In the genomic region with DNA sequence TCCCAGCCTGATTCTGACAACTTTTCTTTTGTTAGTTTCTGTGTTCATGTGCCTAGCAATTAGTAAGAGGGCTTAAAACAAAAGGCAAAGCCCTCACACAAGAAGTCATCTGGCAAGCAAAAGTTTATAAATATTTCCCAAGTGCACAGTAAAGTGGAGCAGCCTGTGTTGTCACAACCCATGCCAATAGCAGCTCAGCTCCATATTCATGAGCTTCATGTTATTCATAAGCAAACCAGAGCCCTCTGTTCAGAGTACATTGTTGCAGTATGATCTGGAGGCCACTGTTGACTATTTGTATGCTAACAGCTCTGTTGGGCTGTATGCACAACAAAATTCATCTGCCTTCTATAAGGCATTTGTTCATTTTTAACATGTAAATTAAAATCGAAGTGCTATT, we compare ENCODE assay signal across 20 mouse cellular contexts.
A peak's percentile ranks its signal among the peaks of the same experiment; 100 is the strongest.
DNase-seq lines count a peak whose midpoint lies in the region; ATAC-seq and TF ChIP-seq lines count a peak whose summit lies in the region.
"Had no signal": no experiment of that assay in that cellular context is flagged by ENCODE, and none has a peak within 500 bp of the region (broad histone marks: within the 10 kb centered on the region; RNA-seq: fewer than 3 reads in every experiment).

No protein-coding gene starts in this region.

- H3K36me3 ChIP-seq in forebrain, embryonic 13.5 days (ENCODE audit: poor library complexity, severe bottlenecking) = no peaks in the 10 kb centered on the region
- no peaks in the 10 kb centered on the region for H3K36me3 ChIP-seq in forebrain, embryonic 12.5 days (replicated peaks)
- H3K36me3 ChIP-seq in lung, embryonic 14.5 days (ENCODE audit: insufficient read depth) = no peaks in the 10 kb centered on the region
- H3K36me3 ChIP-seq in midbrain, embryonic 14.5 days (ENCODE audit: control insufficient read depth, insufficient read depth, low read length) = no peaks in the 10 kb centered on the region
- H3K36me3 ChIP-seq: embryonic facial prominence, embryonic 12.5 days had no signal

- DNase-seq in lung, embryonic 14.5 days = peak; percentile 57
- no peak for DNase-seq in lung, adult 2 months
- DNase-seq in layer of hippocampus, postnatal 14 days (ENCODE audit: low spot score in 2 of 2) = peak; percentile 6 to 64
- DNase-seq in midbrain, embryonic 14.5 days = peak; percentile 23
- DNase-seq in cerebellum, postnatal 25 days = no peak
- no peak for DNase-seq in yolk sac, embryonic 10.5 days (ENCODE audit: low spot score)
- DNase-seq: adrenal gland, postnatal 36 days; gastrocnemius, postnatal 25 days; kidney, adult 11 months; kidney, postnatal 14 days; left cerebral cortex, postnatal 4 days; thymus, postnatal 4 days had no signal

- H3K4me1 ChIP-seq in forebrain, embryonic 13.5 days = peaks cover 5% of the 10 kb centered on the region; the same call in 1 of the 2 replicates
- peaks cover 3% of the 10 kb centered on the region; the same call in 1 of the 2 replicates for H3K4me1 ChIP-seq in forebrain, embryonic 12.5 days
- H3K4me1 ChIP-seq in lung, embryonic 14.5 days (ENCODE audit: insufficient read depth) = peaks cover 3% of the 10 kb centered on the region; the same call in 1 of the 2 replicates
- no peaks in the 10 kb centered on the region for H3K4me1 ChIP-seq in lung, adult 2 months (ENCODE audit: control insufficient read depth, insufficient read depth, low read length)
- no peaks in the 10 kb centered on the region for H3K4me1 ChIP-seq in midbrain, embryonic 14.5 days (ENCODE audit: control insufficient read depth, insufficient read depth, low read length)

- TF ChIP-seq POLR2A in lung, adult 2 months (IDR thresholded peaks at IDR 0.05; ENCODE audit: borderline replicate concordance, extremely low read depth, low read depth, low read length) = no peak

- no peaks in the 10 kb centered on the region for H3K9me3 ChIP-seq in forebrain, embryonic 13.5 days (replicated peaks)
- H3K9me3 ChIP-seq in forebrain, embryonic 12.5 days = no peaks in the 10 kb centered on the region
- no peaks in the 10 kb centered on the region for H3K9me3 ChIP-seq in lung, embryonic 14.5 days (ENCODE audit: low read depth, low read length)
- H3K9me3 ChIP-seq in midbrain, embryonic 14.5 days (ENCODE audit: control insufficient read depth, low read length) = no peaks in the 10 kb centered on the region
- H3K9me3 ChIP-seq: embryonic facial prominence, embryonic 12.5 days had no signal

- H3K9ac ChIP-seq in forebrain, embryonic 13.5 days = no peak overlapping the region
- H3K9ac ChIP-seq in forebrain, embryonic 12.5 days = no peak overlapping the region
- no peak overlapping the region for H3K9ac ChIP-seq in lung, embryonic 14.5 days
- no peak overlapping the region for H3K9ac ChIP-seq in midbrain, embryonic 14.5 days (replicated peaks; ENCODE audit: low read length)
- H3K9ac ChIP-seq: embryonic facial prominence, embryonic 12.5 days had no signal

- TF ChIP-seq CTCF in lung, embryonic 14.5 days (IDR thresholded peaks at IDR 0.05; ENCODE audit: low read depth) = no peak
- no peak for TF ChIP-seq CTCF in lung, adult 2 months (IDR thresholded peaks at IDR 0.05; ENCODE audit: insufficient read depth, low read length)

- H3K4me3 ChIP-seq in forebrain, embryonic 13.5 days = no peak overlapping the region
- H3K4me3 ChIP-seq in forebrain, embryonic 12.5 days (replicated peaks) = no peak overlapping the region
- H3K4me3 ChIP-seq in lung, embryonic 14.5 days (ENCODE audit: low read depth, low read length) = no peak overlapping the region
- no peak overlapping the region for H3K4me3 ChIP-seq in lung, adult 2 months (replicated peaks; ENCODE audit: extremely low read depth, low read depth, low read length)
- H3K4me3 ChIP-seq in midbrain, embryonic 14.5 days (replicated peaks; ENCODE audit: low read depth, low read length) = no peak overlapping the region
- H3K4me3 ChIP-seq: embryonic facial prominence, embryonic 12.5 days; myocyte had no signal

- 92% methylated on average over 1 of the region's 1 CpGs for WGBS in forebrain, embryonic 13.5 days
- WGBS in forebrain, embryonic 12.5 days = 80% methylated on average over 1 of the region's 1 CpGs
- 76% methylated on average over 1 of the region's 1 CpGs for WGBS in lung, embryonic 14.5 days
- WGBS in lung, adult 2 months = 63% methylated on average over 1 of the region's 1 CpGs
- 84% methylated on average over 1 of the region's 1 CpGs for WGBS in midbrain, embryonic 14.5 days

- no peak overlapping the region for H3K4me2 ChIP-seq in forebrain, embryonic 13.5 days
- H3K4me2 ChIP-seq in forebrain, embryonic 12.5 days = no peak overlapping the region
- H3K4me2 ChIP-seq in lung, embryonic 14.5 days = no peak overlapping the region
- no peak overlapping the region for H3K4me2 ChIP-seq in midbrain, embryonic 14.5 days (ENCODE audit: low read length)
- H3K4me2 ChIP-seq: embryonic facial prominence, embryonic 12.5 days; heart, embryonic 11.5 days; liver, embryonic 11.5 days had no signal

- 0 out of 2 replicates have a peak, but pooled peaks cover 3% of the 10 kb centered on the region for H3K27me3 ChIP-seq in forebrain, embryonic 13.5 days
- no peaks in the 10 kb centered on the region for H3K27me3 ChIP-seq in forebrain, embryonic 12.5 days
- H3K27me3 ChIP-seq in lung, embryonic 14.5 days (ENCODE audit: insufficient read depth, low read length) = no peaks in the 10 kb centered on the region
- H3K27me3 ChIP-seq in midbrain, embryonic 14.5 days (ENCODE audit: control insufficient read depth, insufficient read depth, low read length) = no peaks in the 10 kb centered on the region
- H3K27me3 ChIP-seq: CH12.LX; embryonic facial prominence, embryonic 12.5 days had no signal

- peak; percentile 95 for ATAC-seq in forebrain, embryonic 13.5 days
- no peak for ATAC-seq in forebrain, embryonic 12.5 days (ENCODE audit: low FRiP score)
- ATAC-seq in lung, embryonic 14.5 days (ENCODE audit: insufficient read depth) = peak; percentile 74; the same call in 1 of the 2 replicates
- ATAC-seq in midbrain, embryonic 14.5 days (ENCODE audit: low FRiP score, low TSS enrichment) = peak; percentile 37; the same call in 1 of the 2 replicates

- no peak overlapping the region for H3K27ac ChIP-seq in forebrain, embryonic 13.5 days
- H3K27ac ChIP-seq in forebrain, embryonic 12.5 days = no peak overlapping the region
- 0 out of 2 replicates have a peak overlapping the region, but pooled peaks have one; percentile 24 for H3K27ac ChIP-seq in lung, embryonic 14.5 days (ENCODE audit: low read depth)
- H3K27ac ChIP-seq in midbrain, embryonic 14.5 days (replicated peaks; ENCODE audit: low read depth, low read length) = no peak overlapping the region
- H3K27ac ChIP-seq: embryonic facial prominence, embryonic 12.5 days; stomach, postnatal 0 days had no signal

Comparison
In these comparisons a context has a peak if more than half of its experiments do, and no peak if none do; other contexts are left out.
1. DNase-seq: peak in lung, embryonic 14.5 days (single experiment), layer of hippocampus, postnatal 14 days (2 of 2) and midbrain, embryonic 14.5 days (single experiment); none in lung, adult 2 months (single experiment), cerebellum, postnatal 25 days (0 of 2) and yolk sac, embryonic 10.5 days (single experiment).